Mouse (Mus musculus) olfactory bulb, adult 2 months (tissue): ENCODE data around the gene Padi1. TPM values are rescaled to one million over a fixed set of nuclear protein-coding genes. Genes with fewer than 3 reads are reported as not detected.
A peak's percentile ranks its signal among the peaks of the same experiment; 100 is the strongest.

ENCODE experiments used
- H3K27ac ChIP-seq: fragments of 200-500 bp; 2 replicates; pipeline ENCODE4 v1.5.1; 2012; ENCODE audit warnings: low read depth, low read length; ENCODE audit not compliant: insufficient read depth
- H3K4me1 ChIP-seq: fragments of 200-500 bp; 2 replicates; pipeline ENCODE4 v1.6.1; 2012; ENCODE audit warnings: low read length; ENCODE audit not compliant: control insufficient read depth, insufficient read depth
- H3K4me3 ChIP-seq: fragments of 200-500 bp; 2 replicates; pipeline ENCODE4 v1.5.1; 2012; ENCODE audit warnings: mild to moderate bottlenecking, low read depth, low read length, moderate library complexity; ENCODE audit not compliant: insufficient read depth
- CTCF ChIP-seq: fragments of 200-500 bp; IDR thresholded peaks from 2 replicates; pipeline ENCODE4 v1.5.1; 2012; ENCODE audit warnings: low read depth, mild to moderate bottlenecking, low read length, moderate library complexity; ENCODE audit not compliant: insufficient read depth
- POLR2A ChIP-seq: fragments of 200-500 bp; IDR thresholded peaks from 2 replicates; pipeline ENCODE4 v1.6.1; 2012; ENCODE audit warnings: mild to moderate bottlenecking, low read depth, low read length, moderate library complexity; ENCODE audit not compliant: insufficient read depth
- WGBS: fragments of 180-500 bp; shearing (Covaris S2); methylation state at CpG from one replicate; pipeline ENCODE4 v1.1.7; 2018; 5-methylcytosine and 5-hydroxymethylcytosine counted together
- polyA plus RNA-seq: library from polyadenylated mRNA; stranded (reverse); fragments of >200 nt; gene quantifications from 2 replicates; pipeline ENCODE4 v1.2.4, GENCODE M21; 2012; ENCODE audit warnings: low replicate concordance; ENCODE audit not compliant: missing spikeins, insufficient read depth, insufficient read length

Padi1 gene
- polyA plus RNA-seq, 1 experiment = not detected

GRCm38 (mm10) chr4:140836208-140836866 is 9.2 kb downstream of the Padi1 start:
- Histone ChIP-seq H3K4me1 (peaks cover 27% of the 10 kb centered on the region), H3K4me3 (no peak overlapping the region), H3K27ac (no peak overlapping the region)
- 42% methylated on average over 11 of the region's 11 CpGs for WGBS
- TF ChIP-seq CTCF (no peak), POLR2A (no peak)

DNA sequence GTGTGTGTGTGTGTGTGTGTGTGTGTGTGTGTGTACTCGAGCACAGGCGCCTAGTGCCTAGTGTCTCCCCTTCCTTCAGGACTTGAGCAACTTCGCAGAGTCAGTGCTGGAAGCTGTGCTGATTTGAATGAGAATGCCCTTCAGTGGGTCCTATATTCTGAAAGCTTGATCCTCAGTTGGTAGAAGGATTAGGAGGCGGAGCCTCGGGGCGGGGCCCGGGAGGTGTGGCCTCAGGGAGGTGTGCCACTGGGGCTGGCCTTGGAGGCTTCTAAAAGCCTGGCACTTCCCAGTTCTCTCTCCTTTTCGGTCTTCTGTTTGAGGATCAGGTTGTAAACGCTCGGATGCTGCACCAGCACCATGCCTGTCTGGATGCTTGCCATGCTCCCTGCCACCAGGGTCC is 9.9 kb downstream of the Padi1 start:
- TF ChIP-seq CTCF = no peak
- TF ChIP-seq POLR2A = no peak
- Histone ChIP-seq H3K4me3 (no peak overlapping the region), H3K4me1 (peaks cover 27% of the 10 kb centered on the region), H3K27ac (no peak overlapping the region)
- WGBS = 16% methylated on average over 10 of the region's 10 CpGs

GRCm38 (mm10) chr4:140834327-140834934 is 11.1 kb downstream of the Padi1 start:
- no peak overlapping the region for H3K27ac ChIP-seq
- no peak for TF ChIP-seq POLR2A
- no peak for TF ChIP-seq CTCF
- 90% methylated on average over 6 of the region's 6 CpGs for WGBS
- H3K4me3 ChIP-seq = no peak overlapping the region
- peaks cover 27% of the 10 kb centered on the region for H3K4me1 ChIP-seq

DNA sequence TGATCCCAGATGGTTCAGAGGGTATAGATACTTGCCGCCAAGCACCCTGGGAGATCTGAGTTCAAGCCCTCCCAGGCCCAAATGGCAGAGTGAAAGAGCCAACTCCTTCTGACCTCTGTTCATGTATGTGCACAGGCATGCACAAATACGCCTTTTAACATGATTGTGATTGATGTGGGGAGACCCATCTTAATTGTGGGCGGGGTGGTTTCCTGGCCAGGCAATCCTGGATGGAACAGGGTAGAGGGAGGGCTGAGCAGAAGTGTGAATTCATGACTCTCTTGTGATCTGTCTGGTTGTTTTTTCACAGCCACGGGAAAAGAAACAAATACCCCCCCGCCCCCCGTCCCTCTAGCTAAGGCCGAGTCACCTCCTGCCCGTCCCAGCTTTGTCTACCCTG is 12.8 kb downstream of the Padi1 start:
- TF ChIP-seq POLR2A = no peak
- TF ChIP-seq CTCF = no peak
- Histone ChIP-seq H3K4me3 (no peak overlapping the region), H3K27ac (no peak overlapping the region), H3K4me1 (peaks cover 21% of the 10 kb centered on the region)
- 66% methylated on average over 8 of the region's 8 CpGs for WGBS

DNA sequence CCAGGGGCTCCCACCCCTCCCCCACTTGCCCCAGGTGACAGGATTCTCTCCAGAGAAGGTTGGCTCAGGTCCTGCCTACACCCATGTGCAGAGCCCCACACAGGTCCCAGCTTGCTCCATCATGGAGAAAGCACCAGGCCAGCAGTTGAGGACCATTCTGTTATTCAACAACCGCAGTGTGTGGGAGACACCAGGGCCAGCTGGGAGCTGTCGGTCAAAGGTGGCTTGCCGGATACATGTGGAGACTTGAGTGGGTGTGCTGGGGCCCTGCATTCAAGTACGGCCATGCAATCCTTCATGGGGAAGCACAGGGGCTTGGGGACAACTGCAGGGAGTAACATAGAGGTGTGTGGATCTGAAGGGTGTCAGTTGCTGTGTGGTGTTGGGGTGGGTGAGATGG is 13.8 kb downstream of the Padi1 start:
- H3K27ac ChIP-seq = no peak overlapping the region
- H3K4me3 ChIP-seq = no peak overlapping the region
- peaks cover 18% of the 10 kb centered on the region for H3K4me1 ChIP-seq
- WGBS = 96% methylated on average over 4 of the region's 4 CpGs
- TF ChIP-seq POLR2A (no peak), CTCF (no peak)

- no peak for TF ChIP-seq CTCF
- TF ChIP-seq POLR2A = no peak
- WGBS = 73% methylated on average over 3 of the region's 3 CpGs
- no peak overlapping the region for H3K4me3 ChIP-seq
These were observed 18.3 kb downstream of the Padi1 start for GRCm38 (mm10) chr4:140827237-140827636.

GRCm38 (mm10) chr4:140825942-140826341 is 19.6 kb downstream of the Padi1 start:
- 0 out of 2 replicates have a peak, but pooled peaks cover 2% of the 10 kb centered on the region for H3K4me1 ChIP-seq
- WGBS = 61% methylated on average over 11 of the region's 11 CpGs
- H3K27ac ChIP-seq = no peak overlapping the region
- H3K4me3 ChIP-seq = no peak overlapping the region
- TF ChIP-seq CTCF (no peak), POLR2A (no peak)

More at GRCm38 (mm10) chr4:140827237-140827636, 18.3 kb downstream of the Padi1 start:
- Histone ChIP-seq H3K27ac (no peak overlapping the region), H3K4me1 (0 out of 2 replicates have a peak, but pooled peaks cover under 1% of the 10 kb centered on the region)

- Histone ChIP-seq H3K4me1 (0 out of 2 replicates have a peak, but pooled peaks cover 2% of the 10 kb centered on the region), H3K27ac (no peak overlapping the region), H3K4me3 (no peak overlapping the region)
- WGBS = 72% methylated on average over 5 of the region's 5 CpGs
- TF ChIP-seq CTCF (peak; percentile 42; the same call in 1 of the 2 replicates), POLR2A (no peak)
These were observed 23.6 kb downstream of the Padi1 start for GRCm38 (mm10) chr4:140821988-140822387.

DNA sequence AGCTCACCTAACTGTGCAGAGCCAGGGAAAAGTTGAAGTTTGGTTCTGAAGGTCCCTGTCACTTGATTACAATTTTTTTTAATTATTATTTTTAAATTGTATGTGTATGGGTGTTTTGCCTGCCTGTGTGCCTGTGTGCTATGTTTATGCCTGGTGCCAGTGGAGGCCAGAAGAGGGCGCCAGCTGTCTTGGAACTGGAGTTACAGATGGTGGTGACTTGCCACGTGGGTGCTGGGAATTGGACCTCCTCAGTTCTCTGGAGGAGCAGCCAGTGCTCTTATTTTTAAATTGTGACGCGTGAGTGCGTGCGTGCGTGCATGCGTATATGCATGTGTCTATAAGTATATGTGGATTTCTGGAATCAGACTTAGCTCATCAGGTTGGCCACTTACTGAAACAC is 28.2 kb downstream of the Padi1 start:
- TF ChIP-seq CTCF = no peak
- no peak for TF ChIP-seq POLR2A
- Histone ChIP-seq H3K27ac (no peak overlapping the region), H3K4me1 (peaks cover 10% of the 10 kb centered on the region; the same call in 1 of the 2 replicates), H3K4me3 (no peak overlapping the region)
- 95% methylated on average over 8 of the region's 8 CpGs for WGBS

DNA sequence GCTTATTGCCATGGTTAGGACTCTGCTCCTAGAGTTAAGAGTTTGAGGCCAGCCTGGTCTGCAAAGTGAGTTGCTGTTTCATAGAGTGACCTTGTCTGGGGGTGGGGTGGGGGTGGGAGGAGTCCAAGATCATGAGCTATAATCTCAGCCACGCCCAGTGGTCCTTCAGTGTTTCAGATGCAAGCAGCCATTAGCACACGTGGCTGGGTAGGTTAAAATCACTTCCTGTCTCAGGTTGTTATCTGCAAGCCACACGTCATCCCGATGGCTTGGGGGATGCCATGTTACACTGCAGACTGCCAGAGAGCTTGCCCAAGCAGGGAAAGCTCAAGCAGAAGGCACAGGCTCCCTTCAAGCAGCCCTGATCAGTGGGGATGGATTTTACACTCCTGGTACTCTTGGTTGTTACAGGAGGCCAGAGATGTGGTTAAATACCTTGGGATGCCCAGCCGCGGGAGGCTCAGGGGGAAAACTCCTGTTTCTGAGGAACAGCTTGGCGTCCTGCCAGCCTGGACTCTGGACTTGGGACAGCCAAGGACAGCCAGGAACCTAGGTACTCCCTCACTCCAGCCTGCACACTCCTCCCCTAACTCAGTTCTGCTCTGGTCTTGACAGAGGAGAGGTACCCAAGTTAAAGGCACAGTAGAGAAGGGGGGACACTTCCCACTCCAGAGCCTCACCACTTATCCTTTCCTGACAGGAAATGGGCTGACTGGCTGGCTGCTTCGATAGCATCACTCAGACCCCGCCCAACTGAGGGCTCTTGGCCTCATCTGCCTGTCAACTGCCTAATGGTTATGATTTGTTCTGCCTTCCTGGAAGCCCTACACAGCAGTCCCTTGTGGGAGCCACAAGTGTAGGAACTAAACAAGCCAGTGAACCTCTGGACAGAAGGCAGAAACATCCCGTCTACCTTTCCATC is 29.3 kb downstream of the Padi1 start:
- H3K4me3 ChIP-seq = no peak overlapping the region
- H3K4me1 ChIP-seq = peaks cover 8% of the 10 kb centered on the region; the same call in 1 of the 2 replicates
- WGBS = 65% methylated on average over 10 of the region's 10 CpGs
- H3K27ac ChIP-seq = no peak overlapping the region
- TF ChIP-seq CTCF (no peak), POLR2A (no peak)
